Mouse (Mus musculus) embryonic facial prominence, embryonic 11.5 days (tissue): ENCODE measurements around the gene Itgb2. TPM values are rescaled to one million over a fixed set of nuclear protein-coding genes. Genes with fewer than 3 reads are reported as not detected.

Source experiments
- ATAC-seq: fragments of 200-750 bp; cut with Nextera tagmentation; replicated peaks from 2 replicates; pipeline ENCODE4 v1.8.0; 2017; ENCODE audit warnings: low read depth; ENCODE audit not compliant: insufficient number of reproducible peaks, low FRiP score, low TSS enrichment
- DNase-seq: peaks from one replicate; pipeline ENCODE4 v3.0.0-alpha.2; 2015; ENCODE audit warnings: low spot score
- H3K27ac ChIP-seq: fragments of 300-500 bp; sonication (generic); replicated peaks from 2 replicates; pipeline ENCODE4 v1.5.1; 2014; ENCODE audit warnings: mild to moderate bottlenecking, low read depth, low read length, control low read depth
- H3K27me3 ChIP-seq: fragments of 300-500 bp; sonication (generic); 2 replicates; pipeline ENCODE4 v1.6.1; 2014; ENCODE audit warnings: mild to moderate bottlenecking, low read length, moderate library complexity, mixed read lengths; ENCODE audit not compliant: control insufficient read depth, insufficient read depth
- H3K36me3 ChIP-seq: fragments of 300-500 bp; sonication (generic); replicated peaks from 2 replicates; pipeline ENCODE4 v1.6.1; 2014; ENCODE audit warnings: low read depth, mild to moderate bottlenecking, low read length, moderate library complexity, mixed read lengths; ENCODE audit not compliant: control insufficient read depth, insufficient read depth
- H3K4me1 ChIP-seq: fragments of 300-500 bp; sonication (generic); 2 replicates; pipeline ENCODE4 v1.6.1; 2014; ENCODE audit warnings: low read length, mixed read lengths; ENCODE audit not compliant: control insufficient read depth, insufficient read depth
- H3K4me2 ChIP-seq: fragments of 300-500 bp; sonication (generic); 2 replicates; pipeline ENCODE4 v1.6.1; 2014; ENCODE audit warnings: low read depth, mild to moderate bottlenecking, control low read depth, low read length, moderate library complexity
- H3K4me3 ChIP-seq: fragments of 300-500 bp; sonication (generic); 2 replicates; pipeline ENCODE4 v1.5.1; 2014; ENCODE audit warnings: low read depth, low read length, control low read depth
- H3K9ac ChIP-seq: fragments of 300-500 bp; sonication (generic); replicated peaks from 2 replicates; pipeline ENCODE4 v1.6.1; 2014; ENCODE audit warnings: mild to moderate bottlenecking, control low read depth, low read length
- H3K9me3 ChIP-seq: fragments of 300-500 bp; sonication (generic); replicated peaks from 2 replicates; pipeline ENCODE4 v1.6.1; 2016; ENCODE audit warnings: mild to moderate bottlenecking, low read length, inconsistent platforms, mixed read lengths; ENCODE audit not compliant: control insufficient read depth
- WGBS: fragments of 180-500 bp; shearing (Covaris S2); extraction: QIAGEN DNeasy Blood & Tissue Kit; methylation state at CpG from one replicate; pipeline ENCODE4 v1.1.7; 2014; 5-methylcytosine and 5-hydroxymethylcytosine counted together
- polyA plus RNA-seq: library from polyadenylated mRNA; unstranded; fragments of >200 nt; fragmentation: Nextera tagmentation; extraction: Ambion mirVana; gene quantifications from 2 replicates; pipeline ENCODE4 v1.2.1, GENCODE M21; 2014

The Itgb2 gene
- polyA plus RNA-seq, 1 experiment from 2014 or later: 1.4 TPM

DNA sequence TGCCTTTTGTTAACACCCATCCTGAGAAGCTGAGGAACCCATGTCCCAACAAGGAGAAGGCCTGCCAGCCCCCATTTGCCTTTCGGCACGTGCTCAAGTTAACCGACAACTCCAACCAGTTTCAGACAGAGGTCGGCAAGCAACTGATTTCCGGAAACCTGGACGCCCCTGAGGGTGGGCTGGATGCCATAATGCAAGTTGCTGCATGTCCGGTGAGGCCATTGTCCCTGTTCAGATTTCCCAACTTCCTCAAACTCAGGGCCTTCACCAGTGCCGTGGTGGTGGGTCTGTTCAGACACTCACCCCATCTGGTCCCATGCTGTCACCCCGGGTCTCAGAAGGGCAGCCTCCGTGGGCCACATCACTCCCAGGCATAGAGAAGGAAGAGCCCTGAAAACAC, 18.5 kb downstream of the Itgb2 start:
- H3K4me3 ChIP-seq: no peak overlapping the region
- 85% methylated on average over 10 of the region's 10 CpGs for WGBS

GRCm38 (mm10) chr10:77550874-77551273, 20.8 kb downstream of the Itgb2 start:
- no peaks in the 10 kb centered on the region for H3K36me3 ChIP-seq
- H3K9me3 ChIP-seq: no peaks in the 10 kb centered on the region
- 72% methylated on average over 11 of the region's 11 CpGs for WGBS
- no peak overlapping the region for H3K9ac ChIP-seq
- H3K4me1 ChIP-seq: no peaks in the 10 kb centered on the region
- ATAC-seq (no peak), DNase-seq (no peak)
- no peak overlapping the region for H3K4me2 ChIP-seq
- H3K27me3 ChIP-seq: no peaks in the 10 kb centered on the region
- no peak overlapping the region for H3K27ac ChIP-seq
- no peak overlapping the region for H3K4me3 ChIP-seq

More for the DNA sequence above, 18.5 kb downstream of the Itgb2 start:
- Histone ChIP-seq H3K27ac (no peak overlapping the region), H3K9me3 (no peaks in the 10 kb centered on the region), H3K36me3 (no peaks in the 10 kb centered on the region), H3K4me2 (no peak overlapping the region), H3K9ac (no peak overlapping the region), H3K27me3 (no peaks in the 10 kb centered on the region), H3K4me1 (no peaks in the 10 kb centered on the region)
- ATAC-seq (no peak), DNase-seq (no peak)

DNA sequence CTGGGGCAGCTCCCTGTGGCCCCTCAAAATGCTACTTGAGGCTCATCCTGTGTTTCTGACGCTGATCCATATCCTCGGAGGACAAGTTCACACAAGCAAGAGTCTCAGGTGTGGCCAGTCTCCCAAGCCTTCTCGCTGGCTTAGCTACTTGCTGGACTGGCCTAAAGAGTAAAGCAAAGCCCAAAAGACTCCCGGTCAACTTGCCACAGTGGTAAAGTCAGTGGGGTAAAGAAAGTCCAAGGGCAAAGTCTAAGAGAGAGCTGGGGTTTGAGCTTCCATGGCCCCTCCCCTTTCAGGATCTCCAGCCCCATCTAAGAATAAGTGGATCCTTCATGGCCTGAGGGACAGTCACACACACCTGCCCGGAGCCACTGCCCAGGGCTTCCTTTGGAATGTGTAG, 22.1 kb downstream of the Itgb2 start:
- Histone ChIP-seq H3K9ac (no peak overlapping the region), H3K4me2 (no peak overlapping the region), H3K9me3 (no peaks in the 10 kb centered on the region), H3K27me3 (no peaks in the 10 kb centered on the region), H3K27ac (no peak overlapping the region), H3K36me3 (no peaks in the 10 kb centered on the region), H3K4me3 (no peak overlapping the region), H3K4me1 (no peaks in the 10 kb centered on the region)
- DNase-seq: no peak
- WGBS: 86% methylated on average over 5 of the region's 5 CpGs
- ATAC-seq: no peak

GRCm38 (mm10) chr10:77553285-77553684, 23.2 kb downstream of the Itgb2 start:
- 78% methylated on average over 4 of the region's 4 CpGs for WGBS

DNA sequence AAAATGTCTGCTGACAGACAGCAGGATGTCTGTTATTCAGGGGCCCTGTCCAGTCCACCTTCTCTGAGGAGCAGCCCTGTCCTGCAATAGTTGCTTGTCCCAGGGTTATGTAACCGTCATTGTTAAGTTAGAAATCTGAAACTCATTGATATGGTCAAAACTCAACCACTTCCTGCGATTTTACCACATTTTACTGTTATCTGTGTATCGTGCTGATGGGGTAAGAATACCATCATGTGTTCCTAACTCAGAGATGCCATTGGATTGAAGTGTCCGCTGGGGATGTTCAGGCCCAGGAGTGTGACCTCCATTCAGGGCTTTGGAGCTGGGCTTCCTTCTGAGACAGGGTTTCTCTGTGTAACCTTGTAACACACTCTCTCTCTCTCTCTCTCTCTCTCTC, 24.9 kb downstream of the Itgb2 start:
- Histone ChIP-seq H3K36me3 (no peaks in the 10 kb centered on the region), H3K4me2 (no peak overlapping the region), H3K4me1 (no peaks in the 10 kb centered on the region), H3K27me3 (no peaks in the 10 kb centered on the region; the same call in 1 of the 2 replicates), H3K9me3 (no peaks in the 10 kb centered on the region), H3K27ac (no peak overlapping the region), H3K4me3 (no peak overlapping the region), H3K9ac (no peak overlapping the region)
- DNase-seq (no peak), ATAC-seq (no peak)
- WGBS: 83% methylated on average over 4 of the region's 4 CpGs

More at GRCm38 (mm10) chr10:77553285-77553684, 23.2 kb downstream of the Itgb2 start:
- no peak overlapping the region for H3K4me2 ChIP-seq
- no peaks in the 10 kb centered on the region for H3K9me3 ChIP-seq
- H3K27ac ChIP-seq: no peak overlapping the region
- no peak for ATAC-seq
- H3K9ac ChIP-seq: no peak overlapping the region
- no peak overlapping the region for H3K4me3 ChIP-seq
- DNase-seq: no peak
- H3K27me3 ChIP-seq: no peaks in the 10 kb centered on the region
- H3K4me1 ChIP-seq: no peaks in the 10 kb centered on the region
- no peaks in the 10 kb centered on the region for H3K36me3 ChIP-seq

DNA sequence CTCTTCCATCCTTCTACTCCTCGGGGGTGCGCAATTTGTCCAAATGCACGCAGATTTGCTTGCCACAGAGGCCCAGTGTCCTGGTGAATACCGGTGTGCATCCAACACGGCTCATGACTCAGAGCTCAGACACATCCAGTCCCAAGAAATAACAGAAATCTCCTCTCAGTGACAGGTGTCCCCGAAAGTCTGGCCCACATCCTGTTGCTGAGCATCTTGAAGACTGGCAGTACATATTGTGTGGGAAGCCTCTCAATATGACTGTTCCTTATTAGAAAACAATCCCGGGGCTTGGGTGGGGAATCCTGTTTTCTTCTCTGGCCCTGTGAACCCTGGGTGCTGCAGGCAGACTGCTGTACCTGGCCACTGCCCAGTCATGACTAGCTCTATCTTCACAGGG, 26.6 kb downstream of the Itgb2 start:
- WGBS: 88% methylated on average over 7 of the region's 7 CpGs
- Histone ChIP-seq H3K27ac (no peak overlapping the region), H3K4me3 (no peak overlapping the region), H3K27me3 (no peaks in the 10 kb centered on the region; the same call in 1 of the 2 replicates), H3K4me1 (no peaks in the 10 kb centered on the region), H3K36me3 (no peaks in the 10 kb centered on the region), H3K9ac (no peak overlapping the region), H3K4me2 (no peak overlapping the region), H3K9me3 (no peaks in the 10 kb centered on the region)
- DNase-seq (no peak), ATAC-seq (no peak)

GRCm38 (mm10) chr10:77557641-77558040, 27.6 kb downstream of the Itgb2 start:
- Histone ChIP-seq H3K4me2 (no peak overlapping the region), H3K36me3 (no peaks in the 10 kb centered on the region), H3K27ac (no peak overlapping the region), H3K9me3 (no peaks in the 10 kb centered on the region), H3K4me1 (no peaks in the 10 kb centered on the region), H3K4me3 (no peak overlapping the region), H3K9ac (no peak overlapping the region), H3K27me3 (no peaks in the 10 kb centered on the region; the same call in 1 of the 2 replicates)
- ATAC-seq: no peak
- 85% methylated on average over 4 of the region's 4 CpGs for WGBS
- DNase-seq: no peak

DNA sequence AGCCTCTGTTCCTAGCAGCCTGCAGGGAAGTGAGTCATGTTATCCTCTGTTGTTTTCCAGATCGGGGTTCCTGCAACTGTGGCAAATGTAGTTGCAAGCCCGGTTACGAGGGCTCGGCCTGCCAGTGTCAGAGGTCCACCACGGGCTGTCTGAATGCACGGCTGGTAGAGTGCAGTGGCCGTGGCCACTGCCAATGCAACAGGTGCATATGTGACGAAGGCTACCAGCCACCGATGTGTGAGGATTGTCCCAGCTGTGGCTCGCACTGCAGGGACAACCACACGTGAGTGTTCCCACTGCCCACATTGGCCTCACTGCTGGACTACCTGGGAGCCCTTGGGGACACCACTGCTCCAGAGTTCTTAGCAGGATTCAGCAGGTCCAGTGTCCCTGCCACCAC, 30.0 kb downstream of the Itgb2 start:
- H3K9ac ChIP-seq: no peak overlapping the region
- WGBS: 87% methylated on average over 11 of the region's 11 CpGs
- no peak overlapping the region for H3K27ac ChIP-seq
- H3K4me1 ChIP-seq: no peaks in the 10 kb centered on the region
- no peaks in the 10 kb centered on the region; the same call in 1 of the 2 replicates for H3K27me3 ChIP-seq
- H3K4me2 ChIP-seq: no peak overlapping the region
- ATAC-seq (no peak), DNase-seq (no peak)
- no peaks in the 10 kb centered on the region for H3K9me3 ChIP-seq
- no peaks in the 10 kb centered on the region for H3K36me3 ChIP-seq
- H3K4me3 ChIP-seq: no peak overlapping the region
